Mouse (Mus musculus): ENCODE measurements around the gene Ell2. TPM values are rescaled to one million over a fixed set of nuclear protein-coding genes. Genes with fewer than 3 reads are reported as not detected.

Ell2 gene
- polyA plus RNA-seq, 1 experiment from 2014 or later, result 12.5 TPM

GRCm38 (mm10) chr13:75780096-75780495, 73.5 kb downstream of the Ell2 start:
- Histone ChIP-seq H3K36me3 (no peaks in the 10 kb centered on the region), H3K27ac (no peak overlapping the region), H3K4me3 (no peak overlapping the region), H3K27me3 (ENCODE audit: insufficient read depth, poor library complexity, severe bottlenecking) (no peaks in the 10 kb centered on the region), H3K4me1 (no peaks in the 10 kb centered on the region), H3K9me3 (no peaks in the 10 kb centered on the region)
- 86% methylated on average over 2 of the region's 2 CpGs for WGBS
- no peak for DNase-seq (ENCODE audit: low spot score)

GRCm38 (mm10) chr13:75785726-75786125, 79.2 kb downstream of the Ell2 start:
- H3K4me3 ChIP-seq, result no peak overlapping the region
- no peak overlapping the region for H3K27ac ChIP-seq
- H3K9me3 ChIP-seq, result no peaks in the 10 kb centered on the region
- H3K36me3 ChIP-seq, result no peaks in the 10 kb centered on the region
- no peaks in the 10 kb centered on the region for H3K27me3 ChIP-seq (ENCODE audit: insufficient read depth, poor library complexity, severe bottlenecking)
- peak; percentile 33 for DNase-seq (ENCODE audit: low spot score)
- WGBS, result 59% methylated on average over 4 of the region's 4 CpGs
- H3K4me1 ChIP-seq, result no peaks in the 10 kb centered on the region

- peak; percentile 13 for DNase-seq (ENCODE audit: low spot score)
- Histone ChIP-seq H3K27ac (no peak overlapping the region), H3K27me3 (ENCODE audit: insufficient read depth, poor library complexity, severe bottlenecking) (no peaks in the 10 kb centered on the region), H3K4me3 (no peak overlapping the region), H3K4me1 (no peaks in the 10 kb centered on the region), H3K9me3 (no peaks in the 10 kb centered on the region), H3K36me3 (no peaks in the 10 kb centered on the region)
- 86% methylated on average over 11 of the region's 11 CpGs for WGBS
Observed at GRCm38 (mm10) chr13:75786264-75786663, 79.7 kb downstream of the Ell2 start.

- Histone ChIP-seq H3K36me3 (no peaks in the 10 kb centered on the region), H3K4me3 (no peak overlapping the region), H3K4me1 (no peaks in the 10 kb centered on the region), H3K27me3 (ENCODE audit: insufficient read depth, poor library complexity, severe bottlenecking) (no peaks in the 10 kb centered on the region), H3K27ac (no peak overlapping the region), H3K9me3 (no peaks in the 10 kb centered on the region)
- peak; percentile 19 for DNase-seq (ENCODE audit: low spot score)
- WGBS, result 77% methylated on average over 3 of the region's 3 CpGs
Observed at GRCm38 (mm10) chr13:75787364-75787763, 80.8 kb downstream of the Ell2 start.

- Histone ChIP-seq H3K27me3 (ENCODE audit: insufficient read depth, poor library complexity, severe bottlenecking) (no peaks in the 10 kb centered on the region), H3K36me3 (no peaks in the 10 kb centered on the region), H3K9me3 (no peaks in the 10 kb centered on the region), H3K4me3 (no peak overlapping the region), H3K4me1 (no peaks in the 10 kb centered on the region), H3K27ac (no peak overlapping the region)
- peak; percentile 48 for DNase-seq (ENCODE audit: low spot score)
- WGBS, result 92% methylated on average over 4 of the region's 4 CpGs
Observed at GRCm38 (mm10) chr13:75788178-75788577, 81.6 kb downstream of the Ell2 start.

- no peaks in the 10 kb centered on the region for H3K9me3 ChIP-seq
Observed at GRCm38 (mm10) chr13:75789061-75789834, 82.7 kb downstream of the Ell2 start.

GRCm38 (mm10) chr13:75790550-75791205, 84.1 kb downstream of the Ell2 start:
- H3K27me3 ChIP-seq (ENCODE audit: insufficient read depth, poor library complexity, severe bottlenecking), result no peaks in the 10 kb centered on the region
- no peaks in the 10 kb centered on the region for H3K9me3 ChIP-seq
- peak; percentile 11 for DNase-seq (ENCODE audit: low spot score)
- H3K36me3 ChIP-seq, result no peaks in the 10 kb centered on the region
- no peak overlapping the region for H3K27ac ChIP-seq
- H3K4me3 ChIP-seq, result no peak overlapping the region
- no peaks in the 10 kb centered on the region for H3K4me1 ChIP-seq
- 69% methylated on average over 1 of the region's 1 CpGs for WGBS

More at GRCm38 (mm10) chr13:75789061-75789834, 82.7 kb downstream of the Ell2 start:
- H3K36me3 ChIP-seq, result no peaks in the 10 kb centered on the region
- H3K4me3 ChIP-seq, result no peak overlapping the region
- H3K27ac ChIP-seq, result no peak overlapping the region
- H3K4me1 ChIP-seq, result no peaks in the 10 kb centered on the region
- H3K27me3 ChIP-seq (ENCODE audit: insufficient read depth, poor library complexity, severe bottlenecking), result no peaks in the 10 kb centered on the region
- 90% methylated on average over 2 of the region's 2 CpGs for WGBS
- peak; percentile 9 for DNase-seq (ENCODE audit: low spot score)

- no peaks in the 10 kb centered on the region for H3K36me3 ChIP-seq
- DNase-seq (ENCODE audit: low spot score), result peak; percentile 67
- WGBS, result 56% methylated on average over 6 of the region's 6 CpGs
Observed at GRCm38 (mm10) chr13:75793863-75794629, 87.5 kb downstream of the Ell2 start.

GRCm38 (mm10) chr13:75797369-75798141, 91.0 kb downstream of the Ell2 start:
- Histone ChIP-seq H3K36me3 (no peaks in the 10 kb centered on the region), H3K9me3 (no peaks in the 10 kb centered on the region), H3K27ac (peak overlapping the region; percentile 68), H3K4me1 (no peaks in the 10 kb centered on the region; the same call in 1 of the 2 replicates), H3K4me3 (peak overlapping the region; percentile 38), H3K27me3 (ENCODE audit: insufficient read depth, poor library complexity, severe bottlenecking) (no peaks in the 10 kb centered on the region)
- DNase-seq (ENCODE audit: low spot score), result peak; percentile 96
- 27% methylated on average over 18 of the region's 18 CpGs for WGBS

More at GRCm38 (mm10) chr13:75793863-75794629, 87.5 kb downstream of the Ell2 start:
- Histone ChIP-seq H3K4me1 (no peaks in the 10 kb centered on the region; the same call in 1 of the 2 replicates), H3K27me3 (ENCODE audit: insufficient read depth, poor library complexity, severe bottlenecking) (no peaks in the 10 kb centered on the region), H3K4me3 (no peak overlapping the region), H3K27ac (no peak overlapping the region), H3K9me3 (no peaks in the 10 kb centered on the region)

- DNase-seq (ENCODE audit: low spot score), result peak; percentile 52
- no peaks in the 10 kb centered on the region for H3K36me3 ChIP-seq
- WGBS, result 77% methylated on average over 7 of the region's 7 CpGs
- H3K9me3 ChIP-seq, result no peaks in the 10 kb centered on the region
- H3K4me1 ChIP-seq, result no peaks in the 10 kb centered on the region; the same call in 1 of the 2 replicates
- no peak overlapping the region for H3K27ac ChIP-seq
- no peak overlapping the region for H3K4me3 ChIP-seq
- no peaks in the 10 kb centered on the region for H3K27me3 ChIP-seq (ENCODE audit: insufficient read depth, poor library complexity, severe bottlenecking)
Observed at GRCm38 (mm10) chr13:75798413-75799302, 92.1 kb downstream of the Ell2 start.

GRCm38 (mm10) chr13:75799421-75799820, 92.9 kb downstream of the Ell2 start:
- Histone ChIP-seq H3K4me3 (no peak overlapping the region), H3K27me3 (ENCODE audit: insufficient read depth, poor library complexity, severe bottlenecking) (no peaks in the 10 kb centered on the region), H3K9me3 (no peaks in the 10 kb centered on the region), H3K27ac (no peak overlapping the region), H3K36me3 (no peaks in the 10 kb centered on the region), H3K4me1 (no peaks in the 10 kb centered on the region; the same call in 1 of the 2 replicates)
- DNase-seq (ENCODE audit: low spot score), result peak; percentile 28
- WGBS, result 88% methylated on average over 3 of the region's 3 CpGs

Measured in heart, embryonic 10.5 days (tissue).